Mouse (Mus musculus): ENCODE measurements around the gene Sik2.

Sik2 gene

DNA sequence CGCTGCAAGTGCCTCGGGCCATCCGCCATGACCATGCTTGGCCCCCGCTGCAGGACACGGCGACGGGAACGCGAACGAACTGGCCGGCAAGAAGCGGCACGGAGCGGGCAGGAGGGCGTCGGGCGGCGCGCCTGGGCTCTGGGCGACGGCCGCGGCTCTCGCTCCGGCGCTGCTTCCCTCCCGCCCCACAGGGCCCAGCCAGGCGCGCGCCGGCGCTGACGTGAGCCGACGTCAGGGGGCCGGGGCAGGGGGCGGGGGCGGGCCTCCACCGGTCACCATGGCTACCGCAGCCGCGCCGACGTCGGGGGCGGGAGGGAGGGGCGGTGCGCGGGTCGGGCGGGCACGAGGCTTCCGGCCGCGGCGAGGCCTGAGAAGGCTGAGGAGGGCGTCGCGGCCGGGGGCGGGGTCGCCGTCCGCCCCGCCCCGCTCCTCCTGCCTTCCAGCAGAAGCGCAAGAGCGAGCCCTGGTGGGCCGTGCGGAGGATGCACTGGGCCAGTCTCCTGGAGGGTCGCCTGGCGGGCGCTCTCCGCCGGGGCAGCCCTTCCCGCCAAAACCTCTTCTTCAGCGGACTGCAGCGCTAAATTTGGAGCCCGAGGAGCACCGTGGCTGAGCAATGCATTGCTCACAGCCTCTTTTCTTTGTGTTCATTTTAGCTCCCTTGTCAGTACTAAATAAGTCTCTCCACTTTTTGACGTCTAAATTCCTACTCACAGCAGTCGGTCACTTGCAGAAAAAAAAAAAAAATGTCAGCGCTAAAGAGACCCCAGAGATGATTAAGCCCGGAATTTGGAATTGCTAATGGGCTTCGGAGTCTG, at the start of gene Sik2:
Gene Sik2, minus strand, starts transcription at position 233 of the 815 bp plus-strand sequence.
- peak; percentile 75 to 77 for DNase-seq (ENCODE audit: low spot score in 2 of 2)

GRCm38 (mm10) chr9:51056360-51057324, 47.8 kb upstream of the Sik2 start:
- no peak for DNase-seq (ENCODE audit: low spot score in 2 of 2)

- peak in 1 of 2 experiments; percentile 22 for DNase-seq (ENCODE audit: low spot score in 2 of 2)
These were observed 43.3 kb upstream of the Sik2 start for GRCm38 (mm10) chr9:51052180-51052579.

DNA sequence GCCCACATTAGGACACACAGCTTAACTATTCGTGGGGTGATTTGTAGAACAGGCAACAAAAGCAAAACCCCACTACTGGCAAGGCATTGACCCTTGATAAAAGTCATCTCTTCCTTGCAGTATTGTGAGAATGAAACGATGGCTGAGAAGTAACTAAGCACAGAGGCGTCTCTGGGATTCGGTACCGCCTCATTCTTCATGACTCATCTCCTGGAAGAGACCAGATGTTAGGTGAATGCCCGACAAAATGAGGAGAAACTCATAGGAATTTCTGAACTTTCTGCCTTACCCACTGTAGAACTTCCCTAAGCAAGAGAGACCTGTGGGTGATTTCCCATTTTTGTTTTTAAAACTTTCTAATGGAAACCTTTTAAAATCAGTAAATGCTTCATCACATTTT, 33.3 kb upstream of the Sik2 start:
- DNase-seq (ENCODE audit: low spot score in 2 of 2): no peak

GRCm38 (mm10) chr9:51041491-51041980, 32.7 kb upstream of the Sik2 start:
- no peak for DNase-seq (ENCODE audit: low spot score in 2 of 2)

- DNase-seq (ENCODE audit: low spot score in 2 of 2): no peak
These were observed 24.1 kb upstream of the Sik2 start for GRCm38 (mm10) chr9:51032785-51033529.

- no peak for DNase-seq (ENCODE audit: low spot score in 2 of 2)
These were observed 23.4 kb upstream of the Sik2 start for GRCm38 (mm10) chr9:51032291-51032690.

DNA sequence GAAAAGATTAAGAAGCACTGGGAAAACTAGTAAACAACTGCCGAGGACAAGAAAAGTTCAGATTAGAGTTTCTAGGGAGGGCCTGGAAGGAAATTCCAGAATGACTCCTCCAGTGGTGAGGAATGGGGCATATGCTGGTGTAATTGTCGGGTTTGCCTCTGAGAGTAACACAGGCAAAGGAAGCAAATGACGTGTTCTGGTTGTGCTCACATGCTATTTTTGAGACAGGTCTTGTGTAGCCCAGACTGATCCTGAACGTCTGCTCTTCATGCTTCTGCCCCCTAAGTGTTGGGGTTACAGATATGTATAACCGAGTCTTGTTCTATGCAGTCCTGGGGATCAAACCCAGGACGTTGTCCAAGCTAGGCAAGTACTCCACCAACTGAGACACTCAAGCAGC, 22.7 kb upstream of the Sik2 start:
- DNase-seq (ENCODE audit: low spot score in 2 of 2): no peak

DNA sequence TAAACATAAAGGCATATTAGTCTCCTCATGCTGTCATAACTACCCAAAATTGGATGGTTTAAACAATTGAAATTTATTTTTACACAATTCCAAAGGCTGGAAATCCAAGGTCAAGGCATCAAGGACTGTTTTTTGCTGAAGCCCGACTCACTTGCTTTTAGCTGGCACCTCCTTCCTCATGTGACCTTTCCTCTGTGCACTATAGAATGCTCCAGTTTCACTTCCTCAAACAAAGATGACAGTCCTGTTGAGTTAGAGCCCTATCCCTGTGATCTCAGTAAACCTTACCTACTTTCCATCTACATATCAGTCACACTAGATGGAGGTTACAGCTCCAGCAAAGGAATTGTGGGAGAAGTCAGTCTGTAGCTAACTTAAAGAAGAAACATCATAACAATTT, 21.3 kb upstream of the Sik2 start:
- no peak for DNase-seq (ENCODE audit: low spot score in 2 of 2)

DNA sequence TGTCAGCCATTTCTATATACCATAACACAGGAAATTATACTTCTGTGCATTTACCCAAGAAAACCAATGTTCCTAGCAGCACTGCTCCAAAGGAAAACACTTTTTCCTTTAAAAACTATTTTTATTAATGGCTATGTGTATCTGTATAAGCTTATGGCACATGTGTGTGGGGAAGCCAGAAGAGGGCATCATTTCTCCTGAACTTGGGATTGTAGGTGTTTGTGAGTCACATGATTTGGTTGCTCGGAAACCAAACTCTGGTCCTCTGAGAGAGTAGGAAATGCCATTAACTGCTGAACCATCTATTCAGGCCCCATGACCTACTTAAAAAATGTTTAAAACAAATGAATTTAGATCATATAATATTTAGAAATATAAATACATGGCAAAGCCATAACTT, 18.1 kb upstream of the Sik2 start:
- DNase-seq (ENCODE audit: low spot score in 2 of 2): no peak

DNA sequence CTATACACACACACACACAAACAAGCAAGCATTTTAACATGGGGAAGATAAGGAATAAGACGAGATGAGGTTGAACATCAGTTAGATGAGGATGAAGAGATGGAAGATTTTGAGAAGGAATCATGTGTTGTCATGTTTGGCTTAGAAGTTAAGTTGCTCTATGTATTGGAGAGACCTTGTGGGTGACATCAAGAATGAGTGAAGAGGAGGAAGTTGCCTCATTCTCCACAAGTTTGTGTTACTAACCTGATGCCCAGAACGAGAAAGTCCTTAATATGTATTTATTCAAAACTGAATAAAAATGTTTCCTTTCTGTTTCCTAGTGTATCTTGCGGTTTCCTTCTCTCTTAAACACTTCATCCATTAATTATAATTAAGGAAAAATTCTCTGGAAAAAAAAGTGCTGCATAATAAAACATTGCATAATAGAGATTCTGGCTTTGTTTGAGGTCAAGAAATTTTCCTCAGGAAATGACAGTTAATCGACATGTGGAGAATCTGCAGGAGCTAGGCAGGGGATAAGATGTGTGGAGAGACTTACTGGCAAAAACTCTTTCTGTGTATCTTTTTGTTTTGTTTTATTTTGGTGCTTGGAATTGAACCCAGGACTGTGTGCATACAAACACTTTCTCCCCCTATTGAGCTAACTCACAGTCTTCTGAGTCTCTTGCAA, 12.4 kb upstream of the Sik2 start:
- DNase-seq (ENCODE audit: low spot score in 2 of 2): no peak

DNA sequence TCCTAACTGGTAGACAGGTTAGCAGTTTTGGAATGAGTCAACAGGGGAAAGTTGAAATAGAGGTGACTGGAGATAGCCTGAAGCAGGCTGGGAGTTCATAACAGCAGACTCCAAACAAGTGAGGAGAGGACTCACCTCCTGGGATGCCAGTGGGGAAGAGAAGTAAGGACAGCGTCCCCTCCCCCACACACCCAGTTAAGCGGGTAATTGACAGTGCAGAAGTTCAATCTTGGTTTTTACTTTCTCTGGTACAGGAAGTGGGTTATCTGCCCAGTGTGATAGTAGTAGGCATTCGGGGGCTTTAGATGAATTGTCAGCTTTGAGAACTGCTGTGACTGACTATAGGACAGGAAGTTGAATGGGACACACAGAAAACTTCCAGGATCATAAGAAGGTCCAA, 11.5 kb upstream of the Sik2 start:
- DNase-seq (ENCODE audit: low spot score in 2 of 2): no peak

DNA sequence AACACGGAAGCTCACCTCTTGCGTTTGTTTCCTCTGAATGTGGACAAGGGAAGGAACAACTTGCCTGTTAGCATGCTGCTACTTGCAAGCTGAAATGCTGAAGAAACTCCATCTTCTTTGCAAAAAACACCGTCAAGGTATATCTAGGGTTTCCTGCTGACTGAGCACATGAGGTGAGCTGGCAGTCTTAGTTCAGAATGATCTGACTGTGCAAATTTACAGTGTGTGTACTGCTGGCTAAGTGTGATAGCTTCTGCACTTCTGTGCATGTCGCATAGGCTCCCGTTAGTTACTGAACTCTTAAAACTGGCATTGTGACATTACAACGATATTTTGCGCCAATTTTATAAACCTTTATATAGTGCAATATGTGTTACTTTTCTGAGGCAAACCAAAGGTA, 10.8 kb upstream of the Sik2 start:
- DNase-seq (ENCODE audit: low spot score in 2 of 2): no peak

GRCm38 (mm10) chr9:51015732-51016131, 6.9 kb upstream of the Sik2 start:
- DNase-seq (ENCODE audit: low spot score in 2 of 2): no peak

- DNase-seq (ENCODE audit: low spot score in 2 of 2): no peak
These were observed 4.8 kb upstream of the Sik2 start for GRCm38 (mm10) chr9:51013644-51014043.

DNA sequence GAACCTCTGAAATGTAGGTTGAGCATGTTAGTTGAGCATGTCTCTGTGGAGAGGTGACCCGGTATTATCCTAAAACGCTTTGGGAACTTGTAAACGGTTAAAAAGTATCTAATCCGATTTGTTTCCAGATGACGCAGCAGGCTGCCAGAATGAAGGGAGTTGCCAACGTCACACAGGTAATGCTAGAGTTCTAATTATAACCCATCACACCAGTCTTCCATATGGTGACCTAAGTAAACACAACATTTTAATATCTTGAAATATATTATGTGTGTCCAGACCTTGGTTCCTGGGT, 730 bp upstream of the Sik2 start:
- no peak for DNase-seq (ENCODE audit: low spot score in 2 of 2)

DNA sequence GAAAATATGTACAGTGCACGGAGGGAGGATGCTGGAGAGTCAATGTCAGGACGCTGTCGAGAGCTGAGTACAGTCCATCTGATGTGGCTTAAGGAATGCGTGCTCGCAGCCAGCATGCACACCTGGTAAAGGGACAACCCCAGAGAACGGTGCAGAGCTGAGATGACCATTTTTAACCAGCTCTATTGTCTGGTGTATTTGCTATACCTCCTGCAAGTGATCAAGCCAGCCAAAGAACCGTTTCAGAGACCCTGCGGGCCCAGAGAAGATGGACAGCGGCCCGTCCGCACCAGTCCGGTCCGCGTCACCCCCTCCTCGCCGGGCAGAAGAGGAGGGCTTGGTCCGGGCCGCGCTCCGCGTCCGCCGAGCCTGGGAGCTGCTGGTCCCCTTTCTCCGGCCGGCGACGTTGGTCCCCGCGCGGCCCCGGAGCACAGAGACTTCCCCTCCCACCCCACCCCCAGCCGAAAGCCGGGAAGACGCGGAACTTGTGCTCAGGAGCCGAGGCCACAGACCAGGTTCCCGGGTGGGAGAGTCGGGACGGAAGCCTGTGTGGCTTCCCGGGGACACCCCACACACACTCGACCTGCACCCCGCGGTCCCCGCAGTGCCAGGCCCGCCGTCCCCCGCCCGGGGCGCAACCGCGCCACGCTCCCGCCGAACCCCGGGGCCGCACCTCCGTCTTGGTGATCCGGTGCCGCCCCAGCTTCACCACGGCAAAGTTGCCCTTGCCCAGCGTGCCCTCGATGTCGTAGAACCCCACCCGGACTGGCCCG, 619 bp downstream of the Sik2 start:
- DNase-seq (ENCODE audit: low spot score in 2 of 2): peak; percentile 12 to 24

DNA sequence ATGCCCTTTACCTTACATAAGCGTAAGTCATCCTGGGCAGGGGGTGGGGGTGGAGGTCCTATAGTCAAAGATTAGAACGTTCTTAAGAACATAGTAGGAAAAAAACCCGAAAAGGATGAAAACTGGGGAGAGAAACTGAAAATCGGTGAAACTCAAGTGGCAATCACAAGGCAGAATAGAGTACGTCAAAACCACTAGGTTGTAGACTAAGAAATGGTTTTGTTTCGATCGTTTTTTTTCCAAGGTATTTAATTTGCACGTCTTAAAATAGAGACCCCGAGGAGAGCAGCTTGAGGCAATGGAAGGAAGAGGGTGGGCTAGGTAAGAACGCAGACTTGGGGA, 1.2 kb downstream of the Sik2 start:
- DNase-seq (ENCODE audit: low spot score in 2 of 2): no peak

- DNase-seq (ENCODE audit: low spot score in 2 of 2): peak; percentile 29 to 57
These were observed 2.0 kb downstream of the Sik2 start for GRCm38 (mm10) chr9:51006846-51007245.

- no peak for DNase-seq (ENCODE audit: low spot score in 2 of 2)
These were observed 4.8 kb downstream of the Sik2 start for GRCm38 (mm10) chr9:51004062-51004461.

DNA sequence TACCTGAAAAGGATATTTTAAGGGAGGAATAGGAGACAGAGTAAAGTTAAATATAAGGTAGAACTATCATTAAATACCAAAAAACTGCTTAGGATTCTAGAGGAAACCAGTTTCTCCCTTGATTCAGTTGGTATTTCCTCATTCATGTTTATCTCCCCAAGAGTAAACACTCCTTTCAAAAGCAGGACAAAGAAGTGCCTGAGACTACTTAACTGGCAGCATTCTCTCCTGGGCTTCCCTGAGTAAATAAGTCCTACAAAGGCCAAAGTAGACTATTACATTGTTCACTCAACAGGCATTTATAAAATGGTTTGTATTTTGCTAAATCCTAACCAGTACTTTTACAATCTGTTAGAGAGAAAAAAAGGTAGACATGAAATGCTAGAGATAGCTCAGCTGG, 22.2 kb downstream of the Sik2 start:
- DNase-seq (ENCODE audit: low spot score in 2 of 2): no peak

All from frontal cortex, postnatal 36 days (tissue).